Mouse (Mus musculus): ENCODE data around the gene 1500015O10Rik.

GRCm38 (mm10) chr1:43690507-43690906 is 39.9 kb upstream of the 1500015O10Rik start:
- TF ChIP-seq CTCF (IDR thresholded peaks at IDR 0.05; ENCODE audit: borderline replicate concordance, extremely low read depth, insufficient read depth, insufficient read length) (no peak), POLR2A (IDR thresholded peaks at IDR 0.05; ENCODE audit: borderline replicate concordance, extremely low read depth, insufficient read depth, insufficient read length, poor library complexity, severe bottlenecking) (no peak)
